Mouse (Mus musculus): Measurements from ENCODE around the gene Tmem37.

DNA sequence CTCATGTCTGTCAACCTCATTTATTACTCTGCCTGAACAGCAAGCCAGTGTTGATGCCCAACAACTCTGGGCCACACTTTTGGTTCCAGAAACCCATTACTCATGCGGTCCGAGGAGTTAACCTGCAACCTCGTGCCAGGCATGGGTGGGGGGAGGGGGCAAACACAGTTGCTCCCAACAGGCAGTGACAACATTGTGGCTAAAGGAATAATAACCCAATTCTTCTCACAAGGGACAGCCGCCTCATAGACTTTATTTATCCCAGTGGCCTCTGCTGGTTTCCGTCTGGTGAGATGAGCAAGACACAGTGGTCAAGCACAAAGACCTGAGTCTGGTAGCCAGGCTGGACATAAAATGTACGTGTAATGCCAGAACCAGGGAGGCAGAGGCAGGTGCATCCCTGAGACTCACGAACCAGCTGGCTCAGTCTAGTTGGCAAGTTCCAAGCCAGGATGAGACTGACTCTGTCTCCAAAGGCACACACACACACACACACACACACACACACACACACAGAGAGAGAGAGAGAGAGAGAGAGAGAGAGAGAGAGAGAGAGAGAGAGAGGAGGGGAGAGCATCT, 38.3 kb downstream of the Tmem37 start:
- no peak for TF ChIP-seq CTCF (conservative IDR thresholded peaks at IDR 0.05; ENCODE audit: low read length)
- TF ChIP-seq NANOG (IDR thresholded peaks at IDR 0.05; ENCODE audit: borderline replicate concordance, low read length): no peak

All from E14TG2a.4 (cell line).